Mouse (Mus musculus) kidney, postnatal 36 days (tissue): ENCODE data around the gene Smim1.
A peak's percentile ranks its signal among the peaks of the same experiment; 100 is the strongest.

ENCODE experiments used
- DNase-seq, 2 experiments: peaks; one replicate each; pipeline ENCODE4 v3.0.0; 2021 to 2022; ENCODE audit warnings: mixed read lengths in 2 of 2

Smim1 gene

GRCm38 (mm10) chr4:154025641-154026440, at the start of gene Smim1:
Gene Smim1 (minus strand): TSS chr4:154026230.
- peak; percentile 95 to 97 for DNase-seq

- no peak for DNase-seq
Observed at GRCm38 (mm10) chr4:154071941-154072340, 45.9 kb upstream of the Smim1 start.

GRCm38 (mm10) chr4:154071521-154071920, 45.5 kb upstream of the Smim1 start:
- no peak for DNase-seq

GRCm38 (mm10) chr4:154070896-154071295, 44.9 kb upstream of the Smim1 start:
- peak; percentile 35 to 69 for DNase-seq

GRCm38 (mm10) chr4:154064827-154065773, 39.1 kb upstream of the Smim1 start:
- DNase-seq = peak; percentile 43 to 45

GRCm38 (mm10) chr4:154057696-154058095, 31.7 kb upstream of the Smim1 start:
- no peak for DNase-seq

- no peak for DNase-seq
Observed at GRCm38 (mm10) chr4:154056661-154057060, 30.6 kb upstream of the Smim1 start.

- no peak for DNase-seq
Observed at GRCm38 (mm10) chr4:154056046-154056445, 30.0 kb upstream of the Smim1 start.

GRCm38 (mm10) chr4:154055482-154055881, 29.5 kb upstream of the Smim1 start:
- DNase-seq = no peak

- DNase-seq = no peak
Observed at GRCm38 (mm10) chr4:154053065-154053464, 27.0 kb upstream of the Smim1 start.

GRCm38 (mm10) chr4:154051401-154051800, 25.4 kb upstream of the Smim1 start:
- no peak for DNase-seq

- DNase-seq = no peak
Observed at GRCm38 (mm10) chr4:154045837-154046236, 19.8 kb upstream of the Smim1 start.

GRCm38 (mm10) chr4:154042577-154042976, 16.5 kb upstream of the Smim1 start, which contains the start of gene Ccdc27:
Gene Ccdc27 (minus strand): TSS chr4:154042677.
- no peak for DNase-seq

GRCm38 (mm10) chr4:154037123-154037522, 11.1 kb upstream of the Smim1 start:
- no peak for DNase-seq

GRCm38 (mm10) chr4:154028646-154029045, 2.6 kb upstream of the Smim1 start:
- DNase-seq = peak in 1 of 2 experiments; percentile 67

GRCm38 (mm10) chr4:154028066-154028465, 2.0 kb upstream of the Smim1 start:
- DNase-seq = no peak

- no peak for DNase-seq
Observed at GRCm38 (mm10) chr4:154026441-154026761, 371 bp upstream of the Smim1 start.

GRCm38 (mm10) chr4:154024729-154025521, 1.1 kb downstream of the Smim1 start:
- peak; percentile 29 to 42 for DNase-seq

GRCm38 (mm10) chr4:154023754-154024601, 2.1 kb downstream of the Smim1 start:
- peak; percentile 66 to 80 for DNase-seq

GRCm38 (mm10) chr4:154022844-154023243, 3.2 kb downstream of the Smim1 start:
- peak in 1 of 2 experiments; percentile 23 for DNase-seq

- DNase-seq = peak; percentile 86 to 96
Observed at GRCm38 (mm10) chr4:154022407-154022806, 3.6 kb downstream of the Smim1 start.

GRCm38 (mm10) chr4:154021432-154021831, 4.6 kb downstream of the Smim1 start:
- peak; percentile 76 to 78 for DNase-seq
